Mouse (Mus musculus) midbrain, embryonic 16.5 days (tissue): ENCODE measurements around the gene Gm49387. TPM values are rescaled to one million over a fixed set of nuclear protein-coding genes. Genes with fewer than 3 reads are reported as not detected.

Source experiments
- ATAC-seq: fragments of 200-750 bp; cut with Nextera tagmentation; 2 replicates; pipeline ENCODE4 v1.8.0; 2017; ENCODE audit warnings: moderate TSS enrichment
- H3K27ac ChIP-seq: fragments of 300-500 bp; sonication (generic); 2 replicates; pipeline ENCODE4 v1.5.1; 2014; ENCODE audit warnings: mild to moderate bottlenecking, low read length, mixed read lengths
- H3K27me3 ChIP-seq: fragments of 300-500 bp; sonication (generic); 2 replicates; pipeline ENCODE4 v1.6.1; 2014; ENCODE audit warnings: low read depth, low read length, mixed read lengths; ENCODE audit not compliant: control insufficient read depth, insufficient read depth
- H3K36me3 ChIP-seq: fragments of 300-500 bp; sonication (generic); 2 replicates; pipeline ENCODE4 v1.6.1; 2014; ENCODE audit warnings: mild to moderate bottlenecking, low read length, moderate library complexity, mixed read lengths; ENCODE audit not compliant: control insufficient read depth, insufficient read depth
- H3K4me1 ChIP-seq: fragments of 300-500 bp; sonication (generic); 2 replicates; pipeline ENCODE4 v1.6.1; 2014; ENCODE audit warnings: mild to moderate bottlenecking, low read length, mixed read lengths; ENCODE audit not compliant: control insufficient read depth, insufficient read depth
- H3K4me2 ChIP-seq: fragments of 300-500 bp; sonication (generic); 2 replicates; pipeline ENCODE4 v1.6.1; 2014; ENCODE audit warnings: mild to moderate bottlenecking, low read length, mixed read lengths
- H3K4me3 ChIP-seq: fragments of 300-500 bp; sonication (generic); 2 replicates; pipeline ENCODE4 v1.5.1; 2014; ENCODE audit warnings: low read depth, mild to moderate bottlenecking, low read length, moderate library complexity, mixed read lengths
- H3K9ac ChIP-seq: fragments of 300-500 bp; sonication (generic); 2 replicates; pipeline ENCODE4 v1.6.1; 2014; ENCODE audit warnings: low read depth, low read length, mixed read lengths
- H3K9me3 ChIP-seq: fragments of 300-500 bp; sonication (generic); replicated peaks from 2 replicates; pipeline ENCODE4 v1.6.1; 2014; ENCODE audit warnings: mild to moderate bottlenecking, low read length, mixed read lengths; ENCODE audit not compliant: control insufficient read depth, poor library complexity, severe bottlenecking
- WGBS: fragments of 180-500 bp; shearing (Covaris S2); extraction: QIAGEN DNeasy Blood & Tissue Kit; methylation state at CpG from one replicate; pipeline ENCODE4 v1.1.7; 2014; 5-methylcytosine and 5-hydroxymethylcytosine counted together
- polyA plus RNA-seq: library from polyadenylated mRNA; unstranded; fragments of >200 nt; fragmentation: Nextera tagmentation; extraction: Ambion mirVana; gene quantifications from 2 replicates; pipeline ENCODE4 v1.2.1, GENCODE M21; 2015

Gm49387 gene
- polyA plus RNA-seq, 1 experiment from 2014 or later = not detected

- no peak overlapping the region for H3K4me2 ChIP-seq
- H3K27ac ChIP-seq = peak overlapping the region; percentile 98
- H3K27me3 ChIP-seq = no peaks in the 10 kb centered on the region
- H3K4me1 ChIP-seq = peaks cover 13% of the 10 kb centered on the region; the same call in 1 of the 2 replicates
- 91% methylated on average over 13 of the region's 13 CpGs for WGBS
- H3K36me3 ChIP-seq = 0 out of 2 replicates have a peak, but pooled peaks cover 5% of the 10 kb centered on the region
- no peak overlapping the region for H3K9ac ChIP-seq
- no peaks in the 10 kb centered on the region for H3K9me3 ChIP-seq
- H3K4me3 ChIP-seq = no peak overlapping the region
- ATAC-seq = no peak
Measured at GRCm38 (mm10) chr14:31663376-31664099, 22.9 kb upstream of the Gm49387 start.

- WGBS = 27% methylated on average over 9 of the region's 9 CpGs
- peak overlapping the region; percentile 74 for H3K9ac ChIP-seq
- H3K9me3 ChIP-seq = no peaks in the 10 kb centered on the region
- H3K4me1 ChIP-seq = peaks cover 13% of the 10 kb centered on the region; the same call in 1 of the 2 replicates
- H3K4me3 ChIP-seq = peak overlapping the region; percentile 45
- H3K36me3 ChIP-seq = 0 out of 2 replicates have a peak, but pooled peaks cover 5% of the 10 kb centered on the region
- peak overlapping the region; percentile 78 for H3K4me2 ChIP-seq
- H3K27me3 ChIP-seq = no peaks in the 10 kb centered on the region
- peak; percentile 31 for ATAC-seq
- H3K27ac ChIP-seq = peak overlapping the region; percentile 98
Measured at GRCm38 (mm10) chr14:31662555-31663211, 22.0 kb upstream of the Gm49387 start.

DNA sequence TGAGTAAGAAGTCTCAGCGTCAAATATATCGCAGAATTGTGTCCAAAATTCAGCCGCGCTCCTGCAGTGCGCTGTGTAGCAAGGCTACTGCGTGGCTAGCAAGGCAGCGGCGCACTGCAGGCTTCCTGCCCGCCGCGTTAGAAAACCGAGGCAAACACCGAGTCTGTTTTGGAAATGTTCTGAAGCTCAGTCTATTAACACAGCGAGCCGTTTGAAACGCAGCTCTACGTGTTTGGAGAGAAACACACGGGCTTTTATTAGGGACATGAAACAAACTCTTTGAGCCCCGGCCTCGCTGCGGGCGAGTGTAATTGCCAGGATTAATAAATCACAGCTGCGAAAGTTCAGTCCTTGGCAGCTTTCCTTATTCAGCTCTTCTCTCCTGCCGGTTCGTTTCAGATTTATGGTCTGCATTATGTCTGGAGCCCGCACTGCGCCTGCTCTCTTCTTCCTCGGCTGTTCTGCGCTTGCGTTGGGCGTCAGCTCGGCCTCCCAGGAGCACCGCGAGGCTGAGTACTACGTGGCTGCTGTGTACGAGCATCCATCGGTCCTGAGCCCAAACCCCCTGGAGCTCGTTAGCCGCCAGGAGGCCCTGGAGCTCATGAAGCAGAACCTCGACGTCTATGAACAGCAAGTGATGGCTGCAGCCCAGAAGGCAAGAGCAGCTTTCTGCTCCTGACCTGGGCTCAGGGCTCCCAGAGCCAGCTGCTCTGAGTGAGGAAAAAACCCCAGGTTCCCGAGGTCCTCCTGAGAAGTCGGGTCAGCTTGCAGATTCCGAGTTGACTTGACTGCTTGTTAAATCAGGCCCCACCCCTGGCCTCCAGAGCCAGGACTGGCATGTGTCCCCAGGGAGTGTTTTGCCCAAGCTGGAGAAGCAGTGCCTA is 21.2 kb upstream of the Gm49387 start:
- H3K36me3 ChIP-seq = 0 out of 2 replicates have a peak, but pooled peaks cover 2% of the 10 kb centered on the region
- no peaks in the 10 kb centered on the region for H3K27me3 ChIP-seq
- 3% methylated on average over 44 of the region's 44 CpGs for WGBS
- H3K4me3 ChIP-seq = peak overlapping the region; percentile 45
- peak overlapping the region; percentile 98 for H3K27ac ChIP-seq
- peak overlapping the region; percentile 78 for H3K4me2 ChIP-seq
- peaks cover 13% of the 10 kb centered on the region; the same call in 1 of the 2 replicates for H3K4me1 ChIP-seq
- H3K9ac ChIP-seq = peak overlapping the region; percentile 74
- no peaks in the 10 kb centered on the region for H3K9me3 ChIP-seq
- ATAC-seq = peak; percentile 95

- no peak overlapping the region for H3K4me3 ChIP-seq
- H3K4me2 ChIP-seq = no peak overlapping the region
- no peak for ATAC-seq
- H3K9me3 ChIP-seq = no peaks in the 10 kb centered on the region
- no peaks in the 10 kb centered on the region for H3K36me3 ChIP-seq
- H3K27ac ChIP-seq = peak overlapping the region; percentile 98; the same call in 1 of the 2 replicates
- 68% methylated on average over 7 of the region's 7 CpGs for WGBS
- no peak overlapping the region for H3K9ac ChIP-seq
- peaks cover 13% of the 10 kb centered on the region; the same call in 1 of the 2 replicates for H3K4me1 ChIP-seq
- no peaks in the 10 kb centered on the region for H3K27me3 ChIP-seq
Measured at GRCm38 (mm10) chr14:31660312-31661093, 19.8 kb upstream of the Gm49387 start.

DNA sequence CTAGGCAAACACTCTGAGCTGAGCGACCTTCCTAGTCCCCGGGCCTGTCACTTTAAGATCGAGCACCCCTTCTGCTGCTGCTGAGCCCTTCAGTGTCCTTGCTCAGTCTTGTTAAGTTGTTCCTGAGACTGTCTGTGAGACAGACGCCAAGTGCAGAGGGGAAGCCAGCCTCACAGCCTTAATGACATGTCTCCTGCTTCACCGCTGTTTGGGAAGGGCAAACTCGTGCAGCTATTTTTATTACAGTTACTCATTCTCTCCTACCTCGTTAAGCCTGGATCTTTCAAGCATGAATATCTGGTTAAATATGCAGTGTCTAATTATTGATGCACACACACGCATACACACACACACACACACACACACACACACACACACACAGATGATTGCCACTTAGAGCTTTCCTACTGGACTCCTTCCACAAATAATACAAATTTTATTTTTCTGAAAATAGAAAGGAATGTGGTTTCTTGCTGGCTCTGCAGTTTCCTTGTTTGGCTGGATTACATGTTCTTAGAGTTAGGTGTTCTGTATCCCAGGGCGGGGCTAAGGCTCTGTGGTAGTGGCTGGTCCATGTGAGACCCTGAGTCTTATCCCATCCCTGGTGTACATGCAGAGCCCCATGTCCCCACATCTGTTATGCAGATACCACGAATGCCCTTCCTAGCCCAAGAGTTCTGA is 19.0 kb upstream of the Gm49387 start:
- no peak overlapping the region for H3K4me3 ChIP-seq
- no peak for ATAC-seq
- H3K4me1 ChIP-seq = peaks cover 13% of the 10 kb centered on the region; the same call in 1 of the 2 replicates
- no peak overlapping the region for H3K9ac ChIP-seq
- H3K27ac ChIP-seq = peak overlapping the region; percentile 26
- no peaks in the 10 kb centered on the region for H3K9me3 ChIP-seq
- 70% methylated on average over 10 of the region's 10 CpGs for WGBS
- no peaks in the 10 kb centered on the region for H3K36me3 ChIP-seq
- no peaks in the 10 kb centered on the region for H3K27me3 ChIP-seq
- no peak overlapping the region for H3K4me2 ChIP-seq

GRCm38 (mm10) chr14:31658126-31658680 is 17.5 kb upstream of the Gm49387 start:
- ATAC-seq = no peak
- no peaks in the 10 kb centered on the region for H3K36me3 ChIP-seq
- no peak overlapping the region for H3K4me2 ChIP-seq
- H3K4me3 ChIP-seq = no peak overlapping the region
- H3K4me1 ChIP-seq = peaks cover 11% of the 10 kb centered on the region; the same call in 1 of the 2 replicates
- 90% methylated on average over 8 of the region's 8 CpGs for WGBS
- no peaks in the 10 kb centered on the region for H3K27me3 ChIP-seq
- H3K9me3 ChIP-seq = no peaks in the 10 kb centered on the region
- no peak overlapping the region for H3K27ac ChIP-seq
- no peak overlapping the region for H3K9ac ChIP-seq

DNA sequence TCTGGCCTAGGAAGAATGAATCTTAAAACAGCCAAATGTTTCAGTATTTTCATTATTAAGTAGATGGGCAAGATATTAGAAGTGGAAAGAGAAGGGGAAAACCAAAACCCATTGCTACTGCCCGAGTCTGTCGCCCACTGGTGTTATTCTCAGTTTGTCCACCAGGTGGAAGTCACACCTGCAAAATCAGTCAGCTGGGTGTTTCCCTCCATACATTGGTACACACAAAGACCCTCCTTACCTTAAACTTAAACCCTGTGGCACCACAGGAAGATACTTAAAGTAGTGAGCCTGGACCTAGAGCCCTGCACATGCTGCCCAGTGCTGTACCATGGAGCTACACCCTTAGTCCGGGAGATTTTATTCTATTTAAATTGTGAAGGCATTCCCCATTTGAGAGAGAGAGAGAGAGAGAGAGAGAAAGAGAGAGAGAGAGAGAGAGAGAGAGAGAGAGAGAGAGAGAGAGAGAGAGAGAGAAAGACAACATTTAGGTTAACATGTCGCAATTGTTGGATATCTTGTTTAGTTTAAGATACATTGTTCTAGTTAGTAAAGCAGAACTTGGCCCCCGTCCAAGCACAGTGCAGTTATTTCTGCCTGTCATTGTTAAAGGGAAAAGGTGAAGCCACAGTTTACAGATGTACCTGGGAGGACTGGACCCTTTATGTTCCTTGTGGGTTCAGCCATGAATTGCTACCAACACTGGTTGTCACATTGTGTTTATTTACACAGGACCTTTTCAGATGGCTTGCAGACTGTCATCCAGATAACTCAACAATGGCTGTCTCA is 16.4 kb upstream of the Gm49387 start:
- no peak for ATAC-seq
- no peak overlapping the region for H3K27ac ChIP-seq
- no peak overlapping the region for H3K4me3 ChIP-seq
- H3K9me3 ChIP-seq = no peaks in the 10 kb centered on the region
- peaks cover 2% of the 10 kb centered on the region; the same call in 1 of the 2 replicates for H3K4me1 ChIP-seq
- 42% methylated on average over 5 of the region's 5 CpGs for WGBS
- H3K4me2 ChIP-seq = no peak overlapping the region
- H3K36me3 ChIP-seq = no peaks in the 10 kb centered on the region
- no peaks in the 10 kb centered on the region for H3K27me3 ChIP-seq
- no peak overlapping the region for H3K9ac ChIP-seq
